Mouse (Mus musculus) midbrain, embryonic 13.5 days (tissue): ENCODE data around the gene Angel1. TPM values are rescaled to one million over a fixed set of nuclear protein-coding genes. Genes with fewer than 3 reads are reported as not detected.

Experiments
- ATAC-seq: fragments of 200-750 bp; cut with Nextera tagmentation; 2 replicates; pipeline ENCODE4 v1.8.0; 2017; ENCODE audit warnings: mild to moderate bottlenecking, moderate TSS enrichment, moderate library complexity
- H3K27ac ChIP-seq: fragments of 300-500 bp; sonication (generic); 2 replicates; pipeline ENCODE4 v1.5.1; 2015; ENCODE audit warnings: inconsistent platforms, mild to moderate bottlenecking, moderate library complexity
- H3K27me3 ChIP-seq: fragments of 300-500 bp; sonication (generic); 2 replicates; pipeline ENCODE4 v1.6.1; 2015; ENCODE audit warnings: mild to moderate bottlenecking, inconsistent platforms
- H3K36me3 ChIP-seq: fragments of 300-500 bp; sonication (generic); 2 replicates; pipeline ENCODE4 v1.6.1; 2015; ENCODE audit warnings: mild to moderate bottlenecking, inconsistent platforms
- H3K4me1 ChIP-seq: fragments of 300-500 bp; sonication (generic); replicated peaks from 2 replicates; pipeline ENCODE4 v1.6.1; 2015; ENCODE audit warnings: inconsistent platforms
- H3K4me2 ChIP-seq: fragments of 300-500 bp; sonication (generic); replicated peaks from 2 replicates; pipeline ENCODE4 v1.6.1; 2015; ENCODE audit warnings: moderate library complexity, mild to moderate bottlenecking, inconsistent platforms
- H3K4me3 ChIP-seq: fragments of 300-500 bp; sonication (generic); replicated peaks from 2 replicates; pipeline ENCODE4 v1.5.1; 2015; ENCODE audit warnings: mild to moderate bottlenecking, inconsistent platforms
- H3K9ac ChIP-seq: fragments of 300-500 bp; sonication (generic); replicated peaks from 2 replicates; pipeline ENCODE4 v1.6.1; 2015; ENCODE audit warnings: mild to moderate bottlenecking, inconsistent platforms
- H3K9me3 ChIP-seq: fragments of 300-500 bp; sonication (generic); 2 replicates; pipeline ENCODE4 v1.6.1; 2016; ENCODE audit warnings: mild to moderate bottlenecking, inconsistent platforms
- WGBS: fragments of 180-500 bp; shearing (Covaris S2); methylation state at CpG from one replicate; pipeline ENCODE4 v1.1.7; 2015; 5-methylcytosine and 5-hydroxymethylcytosine counted together
- polyA plus RNA-seq: library from polyadenylated mRNA; unstranded; fragments of >200 nt; fragmentation: Nextera tagmentation; extraction: Ambion mirVana; gene quantifications from 2 replicates; pipeline ENCODE4 v1.2.1, GENCODE M21; 2015

Angel1 gene
- polyA plus RNA-seq, 1 experiment from 2014 or later, result 10.9 TPM

DNA sequence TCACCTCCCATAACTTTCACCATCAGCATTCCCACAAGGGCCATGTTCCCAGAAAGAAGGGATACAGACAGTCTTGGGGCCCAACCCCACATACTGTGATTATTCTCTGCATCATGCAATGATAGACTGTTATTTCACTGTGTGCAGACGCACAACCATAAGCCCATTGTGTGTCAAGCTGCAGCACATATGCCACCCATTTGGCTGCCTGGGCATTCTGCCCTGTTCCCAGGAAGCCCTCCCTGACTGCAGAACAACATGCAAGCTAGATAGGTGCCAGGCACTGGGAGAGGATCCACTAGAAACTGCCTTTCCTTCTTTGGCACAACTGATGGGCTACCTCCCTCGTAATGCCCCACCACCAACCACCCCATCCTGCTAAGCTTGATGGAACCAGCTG lies 57.9 kb downstream of the Angel1 start:
- no peak overlapping the region for H3K4me2 ChIP-seq
- no peak for ATAC-seq

DNA sequence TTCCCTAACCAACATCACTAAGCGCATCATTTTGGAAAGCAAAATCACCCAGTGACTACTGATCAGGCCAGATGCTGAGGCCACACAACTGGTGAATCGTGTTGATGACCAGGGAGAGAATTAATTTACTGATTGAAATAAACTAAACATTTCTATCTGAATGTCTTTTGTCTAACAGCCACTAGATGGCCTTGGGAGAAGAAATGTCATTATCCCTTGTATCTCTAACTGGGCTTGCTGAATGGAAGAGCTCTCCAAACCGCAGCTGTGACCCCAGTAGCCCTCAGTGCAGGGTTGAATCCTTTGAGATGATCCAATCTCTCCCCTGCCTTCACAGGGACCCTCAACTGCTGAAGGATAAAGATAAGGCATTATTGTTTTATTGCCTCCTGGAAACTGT lies 60.6 kb downstream of the Angel1 start:
- ATAC-seq, result no peak
- Histone ChIP-seq H3K4me2 (no peak overlapping the region), H3K4me1 (no peaks in the 10 kb centered on the region), H3K4me3 (no peak overlapping the region), H3K9me3 (no peaks in the 10 kb centered on the region), H3K36me3 (no peaks in the 10 kb centered on the region), H3K27me3 (no peaks in the 10 kb centered on the region), H3K27ac (no peak overlapping the region), H3K9ac (no peak overlapping the region)
- 75% methylated on average over 3 of the region's 3 CpGs for whole genome bisulfite sequencing

More for the DNA sequence above, 57.9 kb downstream of the Angel1 start:
- Histone ChIP-seq H3K4me1 (no peaks in the 10 kb centered on the region), H3K9ac (no peak overlapping the region), H3K4me3 (no peak overlapping the region), H3K36me3 (no peaks in the 10 kb centered on the region), H3K27me3 (no peaks in the 10 kb centered on the region), H3K27ac (no peak overlapping the region), H3K9me3 (no peaks in the 10 kb centered on the region)
- WGBS, result 95% methylated on average over 2 of the region's 2 CpGs

GRCm38 (mm10) chr12:86660466-86660865 lies 65.8 kb downstream of the Angel1 start:
- Histone ChIP-seq H3K4me3 (no peak overlapping the region), H3K4me1 (peaks cover 10% of the 10 kb centered on the region), H3K9ac (no peak overlapping the region), H3K4me2 (no peak overlapping the region), H3K27me3 (no peaks in the 10 kb centered on the region), H3K9me3 (no peaks in the 10 kb centered on the region), H3K36me3 (no peaks in the 10 kb centered on the region), H3K27ac (no peak overlapping the region)
- no peak for ATAC-seq
- WGBS, result 78% methylated on average over 2 of the region's 2 CpGs

DNA sequence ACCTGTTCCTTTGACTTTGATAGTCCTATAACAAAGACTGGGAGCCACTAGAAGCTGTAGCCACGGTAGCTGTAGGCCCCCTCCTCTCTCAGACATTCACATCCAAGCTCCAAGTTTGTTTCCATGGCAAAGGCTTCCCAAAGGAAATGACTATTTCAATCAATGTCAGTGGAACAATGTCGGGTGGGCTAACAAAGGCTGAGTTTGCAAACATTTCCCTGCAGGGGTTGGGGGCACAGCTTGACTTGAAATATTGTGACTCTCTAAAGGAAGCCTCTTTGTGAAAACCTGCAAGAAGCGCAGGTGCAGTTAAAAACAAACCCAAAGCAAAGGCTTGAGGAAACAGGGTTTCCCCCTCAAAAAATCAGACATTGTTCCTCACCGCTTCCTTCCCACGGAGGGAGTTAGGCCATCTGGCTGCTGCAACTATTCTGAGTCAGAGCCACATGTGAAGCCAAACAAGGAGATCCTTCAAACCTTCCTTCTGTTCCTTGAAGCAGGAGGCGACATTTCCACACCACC lies 66.8 kb downstream of the Angel1 start:
- H3K4me2 ChIP-seq, result no peak overlapping the region
- no peak overlapping the region for H3K4me3 ChIP-seq
- no peaks in the 10 kb centered on the region for H3K27me3 ChIP-seq
- 10% methylated on average over 6 of the region's 6 CpGs for WGBS
- H3K9me3 ChIP-seq, result no peaks in the 10 kb centered on the region
- peaks cover 10% of the 10 kb centered on the region for H3K4me1 ChIP-seq
- no peak overlapping the region for H3K9ac ChIP-seq
- no peaks in the 10 kb centered on the region for H3K36me3 ChIP-seq
- H3K27ac ChIP-seq, result peak overlapping the region; percentile 74
- peak; percentile 75 for ATAC-seq

- 0 out of 2 replicates have a peak overlapping the region, but pooled peaks have one; percentile 9 for H3K27ac ChIP-seq
- no peak overlapping the region for H3K9ac ChIP-seq
- H3K4me1 ChIP-seq, result peaks cover 11% of the 10 kb centered on the region
- no peak overlapping the region for H3K4me2 ChIP-seq
- ATAC-seq, result peak; percentile 72
- WGBS, result 57% methylated on average over 4 of the region's 4 CpGs
- no peaks in the 10 kb centered on the region for H3K27me3 ChIP-seq
- no peak overlapping the region for H3K4me3 ChIP-seq
- H3K9me3 ChIP-seq, result no peaks in the 10 kb centered on the region
- H3K36me3 ChIP-seq, result no peaks in the 10 kb centered on the region
Measured at GRCm38 (mm10) chr12:86652570-86653041, 73.7 kb downstream of the Angel1 start.

DNA sequence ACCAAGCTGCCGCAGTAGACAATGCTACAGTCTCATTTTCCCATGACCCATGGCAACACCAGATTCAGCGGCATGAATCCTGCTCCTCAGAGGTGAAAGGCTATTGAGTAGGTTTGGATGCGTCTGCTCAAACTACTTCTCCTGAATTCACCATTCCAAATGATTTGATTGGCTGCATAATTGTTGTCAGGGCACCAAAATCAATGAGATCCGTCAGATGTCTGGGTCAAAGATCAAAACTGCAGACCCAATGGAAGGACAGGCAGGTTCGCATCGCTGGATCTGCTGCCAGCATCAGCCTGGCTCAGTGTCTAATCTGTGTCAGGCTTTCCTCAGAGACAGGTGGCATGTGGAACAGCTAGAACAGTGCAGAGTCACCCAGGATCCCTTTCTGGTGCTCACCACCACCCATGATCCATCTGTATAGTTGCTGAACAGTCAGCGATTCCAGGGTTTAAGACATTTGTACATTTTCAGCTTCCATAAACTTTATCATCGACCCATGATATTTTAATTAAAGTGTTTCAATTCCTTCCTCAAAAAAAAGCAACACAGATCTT lies 74.9 kb downstream of the Angel1 start:
- H3K9ac ChIP-seq, result no peak overlapping the region
- ATAC-seq, result no peak
- 87% methylated on average over 8 of the region's 8 CpGs for WGBS
- no peak overlapping the region for H3K4me2 ChIP-seq
- no peaks in the 10 kb centered on the region for H3K36me3 ChIP-seq
- H3K4me3 ChIP-seq, result no peak overlapping the region
- H3K4me1 ChIP-seq, result peaks cover 23% of the 10 kb centered on the region
- H3K27me3 ChIP-seq, result no peaks in the 10 kb centered on the region
- H3K27ac ChIP-seq, result no peak overlapping the region
- H3K9me3 ChIP-seq, result no peaks in the 10 kb centered on the region

Other genes with a start within 250 kb of the Angel1 start
- gene Vash1, start 47.8 kb downstream of the Angel1 start, polyA plus RNA-seq, result 31.3 and 40.6 TPM in 2 replicates
- not detected in 2 replicates for gene Lrrc74a, start 7.9 kb upstream of the Angel1 start, polyA plus RNA-seq
- gene Irf2bpl, start 158.3 kb upstream of the Angel1 start, polyA plus RNA-seq, result 65.3 and 75.5 TPM in 2 replicates
- 49.8 and 51.2 TPM in 2 replicates for gene Cipc, start 220.6 kb upstream of the Angel1 start, polyA plus RNA-seq